Mouse (Mus musculus) liver, postnatal 0 days (tissue): Measurements from ENCODE around the gene Nek6. TPM values are rescaled to one million over a fixed set of nuclear protein-coding genes. Genes with fewer than 3 reads are reported as not detected.

Source experiments
- ATAC-seq: fragments of 200-750 bp; cut with Nextera tagmentation; 2 replicates; pipeline ENCODE4 v1.8.0; 2017; ENCODE audit warnings: mild to moderate bottlenecking, moderate library complexity
- DNase-seq: peaks from one replicate; pipeline ENCODE4 v3.0.0-alpha.2; 2016
- H3K27ac ChIP-seq: fragments of 300-500 bp; sonication (generic); 2 replicates; pipeline ENCODE4 v1.5.1; 2014; ENCODE audit warnings: antibody characterized with exemption, moderate library complexity, mild to moderate bottlenecking, low read depth
- H3K27me3 ChIP-seq: fragments of 300-500 bp; sonication (generic); 2 replicates; pipeline ENCODE4 v1.6.1; 2014; ENCODE audit warnings: low read length, control low read depth, mixed read lengths; ENCODE audit not compliant: insufficient read depth
- H3K36me3 ChIP-seq: fragments of 300-500 bp; sonication (generic); replicated peaks from 2 replicates; pipeline ENCODE4 v1.6.1; 2014; ENCODE audit warnings: mild to moderate bottlenecking, control low read depth, low read length, moderate library complexity, mixed read lengths; ENCODE audit not compliant: insufficient read depth
- H3K4me1 ChIP-seq: fragments of 300-500 bp; sonication (generic); 2 replicates; pipeline ENCODE4 v1.6.1; 2014; ENCODE audit warnings: antibody characterized with exemption, mild to moderate bottlenecking, control low read depth; ENCODE audit not compliant: insufficient read depth
- H3K4me2 ChIP-seq: fragments of 300-500 bp; sonication (generic); 2 replicates; pipeline ENCODE4 v1.6.1; 2014; ENCODE audit warnings: low read depth, mild to moderate bottlenecking, low read length, moderate library complexity, mixed read lengths
- H3K4me3 ChIP-seq: fragments of 300-500 bp; sonication (generic); 2 replicates; pipeline ENCODE4 v1.5.1; 2014; ENCODE audit warnings: low read depth, low read length
- H3K9ac ChIP-seq: fragments of 300-500 bp; sonication (generic); replicated peaks from 2 replicates; pipeline ENCODE4 v1.6.1; 2014; ENCODE audit warnings: mild to moderate bottlenecking, moderate library complexity
- H3K9me3 ChIP-seq: fragments of 300-500 bp; sonication (generic); 2 replicates; pipeline ENCODE4 v1.6.1; 2016; ENCODE audit warnings: mild to moderate bottlenecking, control low read depth, low read length, mixed read lengths
- CTCF ChIP-seq: sonication (generic); IDR thresholded peaks from 2 replicates; pipeline ENCODE4 v1.5.1; 2016; ENCODE audit warnings: antibody characterized with exemption, low read depth
- EP300 ChIP-seq: IDR thresholded peaks from 2 replicates; pipeline ENCODE4 v1.6.1; 2016; ENCODE audit warnings: antibody characterized with exemption, low read depth, mild to moderate bottlenecking
- WGBS: fragments of 180-500 bp; shearing (Covaris S2); extraction: QIAGEN DNeasy Blood & Tissue Kit; methylation state at CpG from one replicate; pipeline ENCODE4 v1.1.7; 2014; ENCODE audit not compliant: insufficient replicate concordance; 5-methylcytosine and 5-hydroxymethylcytosine counted together
- polyA plus RNA-seq: library from polyadenylated mRNA; unstranded; fragments of >200 nt; fragmentation: Nextera tagmentation; extraction: Ambion mirVana; gene quantifications from 2 replicates; pipeline ENCODE4 v1.2.1, GENCODE M21; 2015

The Nek6 gene
- polyA plus RNA-seq, 1 experiment from 2014 or later: 39.7 TPM

DNA sequence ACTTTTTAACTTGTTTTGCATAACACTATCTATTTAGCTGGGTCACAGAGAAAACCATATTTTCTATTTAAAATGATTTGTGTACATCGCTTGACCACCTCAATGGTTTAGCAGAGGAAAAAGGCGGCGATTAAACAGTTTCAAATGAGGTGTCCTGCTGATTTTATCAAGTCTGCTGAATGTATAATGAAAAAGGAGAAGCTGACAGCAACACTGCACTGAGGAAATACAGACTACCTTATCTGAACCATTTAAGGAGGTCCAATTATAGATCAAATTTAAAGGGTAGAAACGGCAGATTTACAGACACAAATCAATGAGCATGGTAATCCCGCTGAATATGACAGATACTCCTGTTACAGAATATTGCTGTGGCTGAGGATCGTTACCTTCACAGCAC, 103.0 kb downstream of the Nek6 start:
- ATAC-seq (no peak), DNase-seq (no peak)
- Histone ChIP-seq H3K9ac (no peak overlapping the region), H3K4me3 (no peak overlapping the region), H3K4me1 (peaks cover 9% of the 10 kb centered on the region; the same call in 1 of the 2 replicates), H3K27me3 (no peaks in the 10 kb centered on the region), H3K27ac (no peak overlapping the region), H3K9me3 (no peaks in the 10 kb centered on the region), H3K36me3 (peaks cover 15% of the 10 kb centered on the region; the same call in 1 of the 2 replicates), H3K4me2 (no peak overlapping the region)
- WGBS: 77% methylated on average over 6 of the region's 6 CpGs
- TF ChIP-seq EP300 (no peak), CTCF (no peak)

DNA sequence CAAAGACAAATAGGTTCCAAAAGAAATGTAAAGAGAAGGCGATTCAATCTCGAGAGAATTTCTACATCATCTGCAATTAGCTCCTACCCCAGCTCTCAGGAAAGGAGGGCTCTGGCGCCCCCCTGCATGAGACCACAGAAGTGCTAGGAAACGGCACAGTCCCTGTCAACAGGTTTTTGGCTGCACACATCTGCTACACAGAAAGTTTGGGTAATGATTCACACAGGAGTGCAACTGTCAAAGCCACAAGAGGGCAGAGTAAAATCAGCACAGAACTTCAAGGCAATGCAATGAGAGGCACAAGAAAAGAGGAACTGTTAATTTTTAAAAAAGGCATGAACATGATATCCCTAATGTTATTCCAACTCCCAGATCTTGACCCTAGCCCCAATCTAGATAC, 104.6 kb downstream of the Nek6 start:
- peaks cover 9% of the 10 kb centered on the region; the same call in 1 of the 2 replicates for H3K4me1 ChIP-seq
- no peak overlapping the region for H3K4me3 ChIP-seq
- ATAC-seq (peak; percentile 78), DNase-seq (peak; percentile 58)
- H3K9ac ChIP-seq: no peak overlapping the region
- no peaks in the 10 kb centered on the region for H3K27me3 ChIP-seq
- no peak overlapping the region for H3K27ac ChIP-seq
- H3K4me2 ChIP-seq: no peak overlapping the region
- 41% methylated on average over 4 of the region's 4 CpGs for WGBS
- TF ChIP-seq EP300: no peak
- TF ChIP-seq CTCF: peak; percentile 58
- H3K9me3 ChIP-seq: no peaks in the 10 kb centered on the region
- peaks cover 9% of the 10 kb centered on the region; the same call in 1 of the 2 replicates for H3K36me3 ChIP-seq

DNA sequence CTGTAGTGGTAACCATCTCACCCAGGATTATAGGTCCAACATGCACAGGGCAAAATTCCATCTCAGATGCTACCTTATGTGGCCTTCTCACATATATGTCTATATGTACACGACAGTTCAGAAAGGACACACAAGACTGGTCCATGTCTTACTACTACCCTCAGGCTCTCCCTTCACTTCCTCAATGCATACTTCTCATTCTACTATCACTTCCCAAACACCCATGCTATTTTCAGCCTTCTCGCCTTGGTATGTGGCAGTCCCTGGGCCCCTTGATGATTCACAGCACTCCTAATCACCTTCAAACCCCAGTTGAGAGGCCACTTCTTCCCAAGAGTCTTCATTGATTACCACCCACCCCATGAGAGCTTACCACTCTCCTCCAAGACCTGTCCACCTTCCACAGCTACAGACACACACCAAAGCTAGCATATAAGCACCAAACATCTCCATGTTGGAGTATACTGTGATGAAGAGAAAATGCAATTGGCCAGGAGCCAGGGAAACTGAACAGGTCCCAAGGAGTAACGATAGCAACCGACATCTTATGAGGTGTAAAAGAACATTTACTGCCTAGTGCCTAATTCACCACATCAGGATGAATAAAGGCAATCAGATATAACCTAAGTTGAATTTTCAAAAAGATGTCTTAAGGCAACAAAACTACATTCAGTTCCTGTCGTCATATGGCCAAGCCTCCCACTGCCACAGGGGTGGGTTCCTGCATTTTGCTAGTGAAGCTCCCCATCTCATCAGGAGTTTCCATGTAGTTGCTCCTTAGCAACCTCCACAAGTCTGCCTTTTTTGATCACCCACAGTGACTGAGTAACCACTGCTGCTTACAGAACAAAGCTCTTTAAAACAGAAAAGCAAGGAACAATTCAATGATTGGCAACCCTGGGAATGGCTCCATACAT, 105.8 kb downstream of the Nek6 start:
- Histone ChIP-seq H3K4me1 (peaks cover 9% of the 10 kb centered on the region), H3K27me3 (no peaks in the 10 kb centered on the region), H3K9me3 (no peaks in the 10 kb centered on the region), H3K27ac (no peak overlapping the region), H3K9ac (no peak overlapping the region), H3K4me3 (no peak overlapping the region), H3K36me3 (peaks cover 9% of the 10 kb centered on the region; the same call in 1 of the 2 replicates), H3K4me2 (no peak overlapping the region)
- no peak for ATAC-seq
- TF ChIP-seq CTCF (no peak), EP300 (no peak)
- 88% methylated on average over 5 of the region's 5 CpGs for WGBS
- no peak for DNase-seq

DNA sequence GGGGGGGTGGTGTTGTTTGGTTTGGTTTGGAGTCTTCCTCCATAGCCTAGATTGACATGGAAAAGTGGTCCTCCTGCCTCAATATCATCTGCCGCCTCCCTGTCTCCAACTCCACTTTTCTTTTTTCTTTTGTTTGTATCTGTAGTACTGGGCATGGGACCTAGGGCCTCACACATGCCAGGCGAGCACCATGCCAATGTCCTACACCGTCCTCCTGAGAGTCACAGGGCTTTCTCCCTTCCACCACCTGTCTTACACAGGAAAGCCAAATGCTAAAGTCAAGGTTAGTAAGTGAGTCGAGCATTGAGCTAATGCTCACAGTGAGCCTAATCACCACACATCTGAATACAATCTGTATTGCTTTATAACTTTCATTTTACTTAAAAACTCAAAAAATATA, 108.3 kb downstream of the Nek6 start:
- H3K4me1 ChIP-seq: peaks cover 11% of the 10 kb centered on the region
- TF ChIP-seq EP300 (no peak), CTCF (no peak)
- no peak overlapping the region for H3K4me2 ChIP-seq
- DNase-seq (no peak), ATAC-seq (no peak)
- H3K27ac ChIP-seq: no peak overlapping the region
- no peak overlapping the region for H3K9ac ChIP-seq
- no peak overlapping the region for H3K4me3 ChIP-seq
- no peaks in the 10 kb centered on the region for H3K9me3 ChIP-seq
- no peaks in the 10 kb centered on the region for H3K27me3 ChIP-seq
- H3K36me3 ChIP-seq: peaks cover 4% of the 10 kb centered on the region; the same call in 1 of the 2 replicates
- 87% methylated on average over 4 of the region's 4 CpGs for WGBS

DNA sequence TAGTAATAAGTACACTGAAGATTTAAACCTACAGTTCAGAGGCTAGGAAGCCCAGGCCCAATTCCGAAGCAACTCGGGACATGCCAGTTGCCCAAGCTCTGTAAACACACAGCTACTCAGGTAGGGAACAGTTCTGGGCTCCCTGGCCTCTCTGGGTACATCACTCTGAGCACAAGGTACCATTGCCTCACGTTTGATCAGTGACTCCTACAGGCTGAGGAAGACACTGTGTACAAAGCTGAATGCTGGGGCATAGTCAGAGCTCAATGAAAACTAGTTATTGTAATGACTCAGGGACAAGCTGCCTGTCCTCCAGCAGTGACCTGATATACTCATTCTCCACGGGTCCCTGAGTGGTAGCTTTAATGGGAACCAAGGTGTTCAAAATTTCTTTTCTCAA, 109.6 kb downstream of the Nek6 start:
- H3K4me2 ChIP-seq: no peak overlapping the region
- H3K9me3 ChIP-seq: no peaks in the 10 kb centered on the region
- DNase-seq (no peak), ATAC-seq (peak; percentile 73)
- peaks cover 9% of the 10 kb centered on the region; the same call in 1 of the 2 replicates for H3K36me3 ChIP-seq
- peaks cover 3% of the 10 kb centered on the region for H3K4me1 ChIP-seq
- 63% methylated on average over 4 of the region's 4 CpGs for WGBS
- no peaks in the 10 kb centered on the region for H3K27me3 ChIP-seq
- TF ChIP-seq EP300 (no peak), CTCF (0 out of 2 replicates have a peak, but pooled peaks have one; percentile 12)
- H3K9ac ChIP-seq: no peak overlapping the region
- no peak overlapping the region for H3K27ac ChIP-seq
- H3K4me3 ChIP-seq: no peak overlapping the region

DNA sequence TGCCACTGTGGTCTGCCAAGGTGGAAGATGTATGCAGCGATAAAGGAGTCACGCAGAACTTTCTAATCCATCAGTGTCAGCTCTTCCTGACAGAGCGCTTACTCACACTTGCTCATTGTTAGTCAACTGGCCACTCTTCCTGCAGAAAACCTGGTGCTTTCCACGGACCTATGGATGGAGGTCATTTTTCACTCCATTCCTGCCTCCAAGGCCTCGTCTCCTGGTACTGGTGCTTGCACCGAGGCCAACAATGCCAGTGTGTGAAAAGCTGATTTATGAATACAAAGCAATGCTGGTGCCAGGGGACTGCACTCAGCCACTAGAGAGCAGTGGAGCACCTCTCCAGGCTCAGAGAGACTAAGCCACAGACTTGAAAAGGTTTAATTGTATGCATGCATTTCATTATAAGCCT, 110.2 kb downstream of the Nek6 start:
- Histone ChIP-seq H3K27ac (no peak overlapping the region), H3K36me3 (peaks cover 14% of the 10 kb centered on the region; the same call in 1 of the 2 replicates), H3K4me3 (no peak overlapping the region), H3K9ac (no peak overlapping the region), H3K9me3 (no peaks in the 10 kb centered on the region), H3K4me1 (peaks cover 3% of the 10 kb centered on the region), H3K4me2 (no peak overlapping the region), H3K27me3 (no peaks in the 10 kb centered on the region)
- WGBS: 75% methylated on average over 6 of the region's 6 CpGs
- TF ChIP-seq EP300 (no peak), CTCF (peak; percentile 22; the same call in 1 of the 2 replicates)
- no peak for ATAC-seq
- no peak for DNase-seq
